Mouse (Mus musculus): Measurements from ENCODE around the gene Zw10. TPM values are rescaled to one million over a fixed set of nuclear protein-coding genes. Genes with fewer than 3 reads are reported as not detected.

The Zw10 gene
- total RNA-seq, 1 experiment, result 37.1 TPM

DNA sequence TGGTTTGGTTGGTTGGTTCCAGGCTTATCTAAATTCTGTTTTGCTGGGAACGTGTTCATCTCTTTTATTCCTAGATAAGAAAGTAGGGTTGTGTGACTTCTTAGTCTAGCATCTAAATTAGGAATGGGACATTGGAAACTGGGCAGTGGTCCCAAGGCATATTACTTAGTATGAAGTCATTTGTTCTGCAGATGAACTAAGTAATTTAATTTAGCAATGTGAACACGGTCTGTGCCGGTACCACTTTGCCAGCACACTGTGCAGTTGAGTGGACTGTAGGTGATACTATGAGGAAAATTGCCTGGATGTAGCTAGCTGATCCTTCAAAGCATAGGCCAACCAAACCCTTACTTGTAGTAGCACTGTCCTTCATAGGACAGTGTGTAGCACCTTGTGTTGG is 21.4 kb downstream of the Zw10 start:
- in situ Hi-C loops (cut with MboI; ENCODE audit: low sequenced_read_pairs in 2 of 2, unreplicated experiment in 2 of 2), result loop anchor here in 1 of 2 experiments (5.0 kb wide), 1 partner anchor 410 kb away; the partner anchor contains the start of gene Ttc12
- H3K4me1 ChIP-seq (ENCODE audit: control insufficient read depth in 2 of 2, insufficient read depth in 2 of 2, low read length in 2 of 2, poor library complexity in 1 of 2), result peaks cover 0 to 2% of the 10 kb centered on the region in 2 experiments; a peak in 1 of 4 replicates

DNA sequence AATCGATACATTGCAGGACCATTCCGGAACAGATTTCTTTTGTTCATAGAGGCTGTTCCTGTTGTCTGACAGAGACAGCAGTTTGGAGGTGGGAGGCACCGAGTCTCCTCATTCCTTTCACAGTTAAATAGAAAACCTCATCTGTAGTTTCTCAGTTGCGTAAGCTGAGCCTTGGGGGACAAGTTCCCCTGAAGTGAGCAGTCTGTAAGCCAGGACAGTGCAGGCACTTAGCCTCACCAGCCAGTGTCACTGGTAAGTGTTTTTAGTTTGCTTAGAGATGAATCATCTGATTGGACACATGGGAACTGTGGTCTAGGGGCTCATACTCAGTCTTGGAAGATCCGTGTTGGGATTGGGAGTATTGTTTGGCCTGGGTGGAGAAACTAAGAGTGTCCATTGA is 25.7 kb downstream of the Zw10 start, which contains the start of gene Tmprss5:
Tmprss5 (plus strand) TSS at position 154 of the 400 bp plus-strand sequence.
- Histone ChIP-seq H3K27ac (ENCODE audit: insufficient read depth, low read depth, low read length, poor library complexity, severe bottlenecking) (peak within 1 kb of the TSS; percentile 56; the same call in 1 of the 2 replicates), H3K4me1 (ENCODE audit: control insufficient read depth in 2 of 2, insufficient read depth in 2 of 2, low read length in 2 of 2, poor library complexity in 1 of 2) (peaks cover 0 to 2% of the 10 kb centered on the region in 2 experiments; a peak in 1 of 4 replicates), H3K4me3 (ENCODE audit: insufficient read depth in 1 of 2, low read depth in 1 of 2, low read length in 2 of 2, poor library complexity in 1 of 2, severe bottlenecking in 1 of 2) (no peak within 1 kb of the TSS), H3K9ac (ENCODE audit: insufficient read depth, low read depth, low read length, poor library complexity, severe bottlenecking) (no peak within 1 kb of the TSS; the same call in 1 of the 2 replicates), H3K9me3 (ENCODE audit: control insufficient read depth, insufficient read depth, low read depth, low read length) (no peaks in the 10 kb centered on the region), H3K36me3 (ENCODE audit: control insufficient read depth, insufficient read depth, low read length, poor library complexity, severe bottlenecking) (peaks cover 19% of the 10 kb centered on the region)
- no peak for DNase-seq (ENCODE audit: low read depth, low spot score)
- in situ Hi-C loops (cut with MboI; ENCODE audit: low sequenced_read_pairs in 2 of 2, unreplicated experiment in 2 of 2), result loop anchor here in 1 of 2 experiments (10.0 kb wide), 1 partner anchor 404 kb away; the partner anchor contains the start of gene Ttc12
- TF ChIP-seq HCFC1 (IDR thresholded peaks at IDR 0.05; ENCODE audit: borderline replicate concordance, insufficient read depth, low read length), result no peak
- no peak for TF ChIP-seq CHD2 (IDR thresholded peaks at IDR 0.05; ENCODE audit: low read depth, low read length)
- no peak for TF ChIP-seq ZC3H11A (IDR thresholded peaks at IDR 0.05; ENCODE audit: borderline replicate concordance, low read depth, low read length)
- TF ChIP-seq MAFK (IDR thresholded peaks at IDR 0.05; ENCODE audit: insufficient read depth, low read depth, low read length), result no peak
- TF ChIP-seq ZNF384 (IDR thresholded peaks at IDR 0.05; ENCODE audit: low read depth, low read length), result no peak

More for the DNA sequence above, 21.4 kb downstream of the Zw10 start:
- H3K9ac ChIP-seq (ENCODE audit: insufficient read depth, low read depth, low read length, poor library complexity, severe bottlenecking), result no peak overlapping the region
- H3K4me3 ChIP-seq (ENCODE audit: insufficient read depth in 1 of 2, low read depth in 1 of 2, low read length in 2 of 2, poor library complexity in 1 of 2, severe bottlenecking in 1 of 2), result no peak overlapping the region
- no peak for TF ChIP-seq HCFC1 (IDR thresholded peaks at IDR 0.05; ENCODE audit: borderline replicate concordance, insufficient read depth, low read length)
- TF ChIP-seq ZNF384 (IDR thresholded peaks at IDR 0.05; ENCODE audit: low read depth, low read length), result no peak
- TF ChIP-seq ZC3H11A (IDR thresholded peaks at IDR 0.05; ENCODE audit: borderline replicate concordance, low read depth, low read length), result no peak
- no peak for TF ChIP-seq MAFK (IDR thresholded peaks at IDR 0.05; ENCODE audit: insufficient read depth, low read depth, low read length)
- no peak for TF ChIP-seq CHD2 (IDR thresholded peaks at IDR 0.05; ENCODE audit: low read depth, low read length)
- H3K27ac ChIP-seq (ENCODE audit: insufficient read depth, low read depth, low read length, poor library complexity, severe bottlenecking), result no peak overlapping the region
- H3K9me3 ChIP-seq (ENCODE audit: control insufficient read depth, insufficient read depth, low read depth, low read length), result no peaks in the 10 kb centered on the region
- no peak for DNase-seq (ENCODE audit: low read depth, low spot score)
- peaks cover 37% of the 10 kb centered on the region for H3K36me3 ChIP-seq (ENCODE audit: control insufficient read depth, insufficient read depth, low read length, poor library complexity, severe bottlenecking)

DNA sequence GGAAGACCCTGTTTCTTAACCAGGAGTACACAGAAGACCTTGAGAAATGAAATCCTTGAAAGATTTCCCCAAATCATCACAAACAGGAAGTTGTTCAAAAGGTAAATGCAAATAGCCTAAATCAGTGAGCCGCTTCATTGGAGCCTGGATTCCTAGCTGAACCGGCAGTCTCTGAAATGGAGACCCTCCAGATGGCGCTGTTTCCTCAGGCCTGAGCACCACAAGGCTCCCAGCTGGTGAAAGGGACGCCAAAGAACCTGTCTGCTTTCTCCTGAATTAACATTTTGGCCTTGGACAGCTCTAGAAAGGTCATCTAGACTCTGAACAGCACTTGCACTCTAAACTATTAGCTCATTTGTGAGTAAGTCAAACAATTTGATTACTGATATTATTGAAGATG is 26.1 kb downstream of the Zw10 start:
- H3K9ac ChIP-seq (ENCODE audit: insufficient read depth, low read depth, low read length, poor library complexity, severe bottlenecking), result no peak overlapping the region
- in situ Hi-C loops (cut with MboI; ENCODE audit: low sequenced_read_pairs in 2 of 2, unreplicated experiment in 2 of 2), result loop anchor here in 1 of 2 experiments (10.0 kb wide), 1 partner anchor 403 kb away; the partner anchor contains the start of gene Ttc12
- H3K4me1 ChIP-seq (ENCODE audit: control insufficient read depth in 2 of 2, insufficient read depth in 2 of 2, low read length in 2 of 2, poor library complexity in 1 of 2), result peaks cover 0 to 2% of the 10 kb centered on the region in 2 experiments; a peak in 1 of 4 replicates
- TF ChIP-seq HCFC1 (IDR thresholded peaks at IDR 0.05; ENCODE audit: borderline replicate concordance, insufficient read depth, low read length) (no peak), CHD2 (IDR thresholded peaks at IDR 0.05; ENCODE audit: low read depth, low read length) (no peak), ZNF384 (IDR thresholded peaks at IDR 0.05; ENCODE audit: low read depth, low read length) (no peak), MAFK (IDR thresholded peaks at IDR 0.05; ENCODE audit: insufficient read depth, low read depth, low read length) (no peak), ZC3H11A (IDR thresholded peaks at IDR 0.05; ENCODE audit: borderline replicate concordance, low read depth, low read length) (peak; percentile 89; the same call in 1 of the 2 replicates)
- H3K9me3 ChIP-seq (ENCODE audit: control insufficient read depth, insufficient read depth, low read depth, low read length), result no peaks in the 10 kb centered on the region
- peak; percentile 72 for DNase-seq (ENCODE audit: low read depth, low spot score)
- no peak overlapping the region for H3K4me3 ChIP-seq (ENCODE audit: insufficient read depth in 1 of 2, low read depth in 1 of 2, low read length in 2 of 2, poor library complexity in 1 of 2, severe bottlenecking in 1 of 2)
- peaks cover 19% of the 10 kb centered on the region for H3K36me3 ChIP-seq (ENCODE audit: control insufficient read depth, insufficient read depth, low read length, poor library complexity, severe bottlenecking)
- no peak overlapping the region; the same call in 1 of the 2 replicates for H3K27ac ChIP-seq (ENCODE audit: insufficient read depth, low read depth, low read length, poor library complexity, severe bottlenecking)

DNA sequence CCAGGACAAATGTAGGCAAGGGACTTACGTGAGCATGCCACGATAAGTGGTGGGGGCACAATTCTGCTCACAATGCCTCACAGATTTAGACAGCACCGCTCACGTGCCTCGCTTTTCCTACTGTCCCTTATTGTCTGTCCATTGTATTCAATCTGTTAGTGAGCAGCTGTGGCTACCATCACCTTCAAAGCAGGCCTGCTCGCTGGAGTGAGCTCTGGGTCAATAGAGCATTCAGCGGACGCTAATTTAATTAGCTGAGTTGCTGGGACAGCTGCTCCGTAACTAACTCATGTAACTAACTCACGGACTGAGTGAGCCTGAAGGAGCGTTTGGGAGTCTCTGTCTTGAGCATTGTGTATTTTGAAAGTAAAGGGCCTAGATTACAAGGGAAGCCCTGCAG is 31.9 kb downstream of the Zw10 start:
- DNase-seq (ENCODE audit: low read depth, low spot score), result no peak
- H3K27ac ChIP-seq (ENCODE audit: insufficient read depth, low read depth, low read length, poor library complexity, severe bottlenecking), result no peak overlapping the region
- no peaks in the 10 kb centered on the region for H3K4me1 ChIP-seq (ENCODE audit: control insufficient read depth in 2 of 2, insufficient read depth in 2 of 2, low read length in 2 of 2, poor library complexity in 1 of 2)
- no peaks in the 10 kb centered on the region for H3K9me3 ChIP-seq (ENCODE audit: control insufficient read depth, insufficient read depth, low read depth, low read length)
- no peak overlapping the region for H3K9ac ChIP-seq (ENCODE audit: insufficient read depth, low read depth, low read length, poor library complexity, severe bottlenecking)
- no peak for TF ChIP-seq HCFC1 (IDR thresholded peaks at IDR 0.05; ENCODE audit: borderline replicate concordance, insufficient read depth, low read length)
- TF ChIP-seq ZNF384 (IDR thresholded peaks at IDR 0.05; ENCODE audit: low read depth, low read length), result no peak
- TF ChIP-seq ZC3H11A (IDR thresholded peaks at IDR 0.05; ENCODE audit: borderline replicate concordance, low read depth, low read length), result no peak
- TF ChIP-seq CHD2 (IDR thresholded peaks at IDR 0.05; ENCODE audit: low read depth, low read length), result no peak
- no peak for TF ChIP-seq MAFK (IDR thresholded peaks at IDR 0.05; ENCODE audit: insufficient read depth, low read depth, low read length)
- H3K36me3 ChIP-seq (ENCODE audit: control insufficient read depth, insufficient read depth, low read length, poor library complexity, severe bottlenecking), result no peaks in the 10 kb centered on the region
- in situ Hi-C loops (cut with MboI; ENCODE audit: low sequenced_read_pairs in 2 of 2, unreplicated experiment in 2 of 2), result loop anchor here in 1 of 2 experiments (10.0 kb wide), 1 partner anchor 397 kb away; the partner anchor contains the start of gene Ttc12
- H3K4me3 ChIP-seq (ENCODE audit: insufficient read depth in 1 of 2, low read depth in 1 of 2, low read length in 2 of 2, poor library complexity in 1 of 2, severe bottlenecking in 1 of 2), result no peak overlapping the region

Measured in ES-E14 (cell line).